Mouse (Mus musculus): ENCODE results near the gene Cacng3.

Gene Cacng3

DNA sequence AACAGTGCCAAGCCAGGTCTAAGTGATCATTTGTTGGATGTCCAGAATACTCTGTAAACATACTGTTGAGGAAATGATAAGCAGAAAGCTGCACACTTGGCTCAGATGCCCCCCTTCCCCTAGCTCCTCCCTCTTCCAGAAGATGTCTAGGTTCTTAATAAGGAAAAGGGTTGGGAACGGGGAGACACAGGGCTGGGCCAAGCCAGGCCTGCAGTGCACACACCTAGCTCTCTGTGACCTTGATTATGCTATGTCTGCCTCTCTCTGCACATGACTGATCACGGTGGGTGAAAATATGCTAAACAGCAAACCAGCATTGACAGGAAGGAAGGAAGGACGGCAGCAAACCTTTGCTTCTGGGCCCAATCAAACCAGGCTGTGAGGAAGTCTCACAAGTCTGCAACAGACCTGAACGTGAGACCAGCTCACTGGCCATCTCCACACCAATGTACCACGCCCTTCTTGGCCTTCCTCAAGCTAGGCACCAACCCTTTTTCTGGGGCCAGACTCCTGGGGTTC is 53.1 kb downstream of the Cacng3 start:
- no peak for DNase-seq

DNA sequence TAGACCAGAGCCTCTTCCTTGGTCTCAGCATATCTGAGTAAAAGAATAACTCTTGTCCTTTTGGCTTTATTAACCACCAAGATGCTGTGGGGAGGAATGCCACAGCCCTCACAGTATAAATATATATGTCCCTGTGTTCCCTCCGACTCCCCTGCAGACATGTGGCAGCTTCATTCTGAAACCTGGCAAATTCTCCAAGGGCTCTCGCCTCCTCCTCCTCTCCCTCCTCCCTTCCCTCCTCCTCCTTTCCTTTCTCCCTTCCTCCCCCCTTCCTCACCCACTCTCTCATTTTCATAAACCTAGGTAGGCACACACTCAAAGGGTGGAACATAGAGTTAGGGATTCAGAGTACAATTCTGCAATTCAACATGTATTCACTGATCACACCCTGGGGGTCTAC is 56.1 kb downstream of the Cacng3 start:
- DNase-seq, result no peak

DNA sequence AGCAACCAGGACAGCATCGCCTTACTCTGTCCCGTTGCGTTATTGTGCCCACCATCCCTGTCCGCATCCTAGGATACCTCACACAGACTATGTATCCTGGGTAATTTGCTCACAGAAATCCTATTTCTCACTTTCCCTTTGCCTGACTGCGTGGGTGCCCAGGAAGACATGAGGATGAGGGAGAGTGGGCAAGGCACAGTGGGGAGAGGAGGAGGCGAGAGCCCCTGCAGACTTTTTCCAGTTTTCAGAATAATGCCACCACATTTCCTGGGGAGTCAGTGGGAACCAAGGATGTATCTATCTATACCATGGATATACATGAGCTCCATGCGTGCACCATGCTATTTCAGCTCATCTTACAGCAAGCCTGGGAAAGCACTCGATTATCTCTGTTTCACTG is 57.9 kb downstream of the Cacng3 start:
- no peak for DNase-seq

DNA sequence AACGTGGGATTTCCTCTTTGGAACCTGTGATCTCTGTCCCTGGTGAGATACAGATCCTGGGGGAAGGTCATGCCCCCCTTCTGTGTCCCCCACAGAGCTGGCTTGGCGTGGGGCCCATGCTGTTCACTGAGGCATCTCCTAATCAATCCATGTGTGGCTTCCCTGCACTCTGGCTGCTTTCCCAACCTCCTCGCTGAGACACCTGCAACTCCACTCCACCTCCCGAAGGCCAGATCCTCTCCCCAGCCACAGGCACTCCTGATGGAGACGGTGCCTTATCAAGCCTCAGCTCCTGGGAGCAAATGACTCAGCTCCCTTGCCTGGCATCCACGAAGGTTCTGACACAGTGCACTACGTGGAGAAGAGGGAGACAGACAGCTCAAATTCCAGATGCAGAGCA is 58.6 kb downstream of the Cacng3 start:
- peak; percentile 21 to 49 for DNase-seq

DNA sequence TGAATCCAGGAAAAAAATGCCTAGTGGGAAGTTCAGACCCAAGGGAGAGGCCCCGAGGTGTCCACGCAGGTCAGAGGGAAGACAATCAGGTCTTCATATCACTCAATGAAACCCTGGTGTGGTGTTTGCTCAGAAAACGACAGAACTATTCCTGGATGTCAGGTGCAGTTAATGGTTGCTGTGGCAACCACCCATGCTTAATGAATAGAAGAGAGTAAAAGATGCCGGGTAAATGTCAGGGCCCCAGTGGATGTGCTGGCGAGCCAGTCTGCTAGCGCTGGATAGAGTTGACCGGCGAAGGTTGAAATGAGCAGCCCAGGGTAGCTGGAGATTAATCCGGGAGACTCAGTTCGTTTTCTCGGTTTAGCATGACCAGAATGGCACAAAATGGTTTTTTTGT is 65.0 kb downstream of the Cacng3 start:
- DNase-seq, result no peak

DNA sequence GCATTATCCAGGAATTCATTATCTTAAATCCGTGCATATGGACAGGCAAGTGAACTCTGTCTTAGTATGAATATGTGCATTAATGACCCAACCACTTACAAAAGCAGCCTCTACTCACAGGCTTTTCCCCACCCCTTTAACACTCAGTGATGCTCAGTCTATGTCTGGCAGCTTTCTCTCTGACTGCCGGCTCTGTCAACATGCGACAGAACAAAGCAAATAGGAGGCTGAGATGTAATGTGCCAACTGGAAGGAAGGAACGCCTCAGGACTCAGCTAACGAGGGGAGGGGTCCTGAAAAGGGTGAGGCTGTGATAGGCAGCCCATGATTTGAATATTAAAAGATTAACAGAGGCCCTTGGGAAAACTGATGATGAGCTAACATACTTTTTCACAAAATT is 68.2 kb downstream of the Cacng3 start:
- no peak for DNase-seq

DNA sequence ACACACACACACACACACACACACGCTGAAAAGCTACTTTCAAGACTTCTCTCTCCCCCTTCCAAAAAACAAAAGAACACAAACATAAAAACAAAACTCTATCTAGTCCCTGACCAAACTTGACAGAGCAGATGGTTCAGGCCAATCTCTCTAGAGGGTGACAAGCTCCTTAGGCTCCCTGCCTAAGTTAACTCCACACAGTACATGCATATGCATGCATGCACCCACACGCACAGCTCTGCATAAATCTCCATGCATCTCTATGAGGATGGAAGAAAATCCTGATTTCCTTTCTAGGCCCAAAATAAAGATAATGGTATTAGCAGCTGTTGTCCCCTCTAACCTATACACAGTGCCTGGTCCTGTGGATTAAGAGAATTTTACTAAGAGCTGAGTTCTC is 70.4 kb downstream of the Cacng3 start:
- no peak for DNase-seq

DNA sequence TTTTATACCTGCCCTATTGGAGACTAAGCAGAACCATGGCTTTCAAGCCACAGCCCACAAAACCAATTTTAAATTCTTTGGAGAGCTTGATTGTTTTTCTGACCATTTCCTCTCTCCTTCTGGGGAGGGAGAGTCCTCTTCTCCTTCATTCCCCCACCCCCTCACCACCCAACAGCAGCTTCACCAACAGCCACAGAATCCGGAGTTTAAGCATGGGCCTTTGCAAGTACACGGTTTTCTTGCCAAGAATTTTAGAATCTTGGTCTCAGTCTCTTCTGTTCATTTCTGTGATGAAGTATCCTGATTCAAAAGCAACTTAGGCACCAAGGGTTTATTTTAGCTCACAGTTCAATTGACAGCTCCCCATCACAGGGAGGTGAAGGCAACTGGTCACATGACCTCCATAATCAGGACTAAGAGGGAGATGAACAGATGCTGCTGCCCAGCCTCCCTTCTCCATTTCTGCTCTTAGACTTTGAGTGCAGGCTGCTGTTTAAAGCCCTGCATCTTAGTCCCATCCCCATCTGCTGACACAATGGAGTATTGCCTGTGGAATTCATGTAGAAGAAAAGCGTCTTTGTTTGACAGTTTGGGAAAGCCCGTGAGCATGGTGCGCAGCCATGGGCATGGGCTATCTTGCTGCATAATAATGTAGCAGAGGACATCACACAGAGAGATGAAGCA is 85.8 kb downstream of the Cacng3 start:
- no peak for DNase-seq

DNA sequence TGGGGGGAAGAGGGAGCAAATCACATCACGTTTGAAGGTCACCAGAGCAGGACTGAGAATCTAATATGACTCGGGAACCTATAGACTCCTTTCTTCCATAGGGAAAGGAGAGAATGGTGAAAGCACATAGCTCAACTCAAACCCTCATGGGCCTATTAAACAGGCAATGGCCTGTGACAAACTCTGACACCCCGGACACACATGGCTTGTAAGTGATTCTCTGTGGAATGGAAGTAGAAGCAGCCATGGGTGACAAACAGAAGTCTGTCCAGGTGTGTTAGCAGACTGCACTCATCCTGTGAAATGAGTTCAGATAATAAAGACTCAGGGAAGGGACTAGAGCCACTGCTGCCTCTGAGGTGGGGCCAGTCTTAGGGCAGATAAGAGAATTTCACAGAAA is 88.4 kb downstream of the Cacng3 start:
- DNase-seq, result no peak

DNA sequence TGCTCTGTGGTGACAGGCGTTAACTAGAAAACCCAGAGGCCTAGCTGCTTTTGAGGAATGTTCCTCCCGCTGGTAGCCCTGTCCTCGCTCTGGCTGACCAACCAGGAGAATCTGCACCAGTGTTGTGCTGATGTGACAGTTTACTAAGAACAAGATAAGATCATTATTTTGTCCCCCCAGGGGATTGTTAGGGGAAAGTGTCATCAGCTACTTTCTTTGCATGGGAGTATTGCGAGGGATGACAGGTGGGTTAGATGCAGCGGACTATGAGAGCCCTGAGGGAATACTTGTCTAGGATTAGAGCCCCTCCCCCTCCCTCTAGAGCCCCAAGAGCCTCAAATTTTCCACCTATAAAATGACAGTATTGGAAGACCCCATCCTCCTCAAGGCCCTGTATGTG is 94.2 kb downstream of the Cacng3 start:
- DNase-seq, result no peak

DNA sequence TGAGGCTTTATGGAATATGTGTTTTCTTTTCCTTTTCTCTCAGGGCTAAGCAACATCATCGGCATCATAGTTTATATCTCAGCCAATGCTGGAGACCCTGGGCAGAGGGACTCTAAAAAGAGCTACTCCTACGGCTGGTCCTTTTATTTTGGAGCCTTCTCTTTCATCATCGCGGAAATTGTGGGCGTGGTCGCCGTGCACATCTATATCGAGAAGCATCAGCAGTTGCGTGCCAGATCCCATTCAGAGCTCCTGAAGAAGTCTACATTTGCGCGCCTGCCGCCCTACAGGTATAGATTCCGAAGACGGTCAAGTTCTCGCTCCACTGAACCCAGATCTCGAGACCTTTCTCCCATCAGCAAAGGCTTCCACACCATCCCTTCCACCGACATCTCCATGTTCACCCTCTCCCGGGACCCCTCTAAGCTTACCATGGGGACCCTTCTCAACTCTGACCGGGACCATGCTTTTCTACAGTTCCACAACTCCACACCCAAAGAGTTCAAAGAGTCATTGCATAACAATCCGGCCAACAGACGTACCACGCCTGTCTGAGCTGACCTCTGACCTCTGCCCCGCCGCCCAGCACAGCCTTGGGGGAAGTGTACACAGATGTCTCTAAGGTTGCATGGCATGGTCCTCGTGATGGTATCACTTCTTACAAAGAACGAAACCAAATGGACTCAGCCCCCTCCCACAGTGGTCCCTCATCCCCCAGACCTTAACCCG is 98.2 kb downstream of the Cacng3 start:
- DNase-seq, result no peak

DNA sequence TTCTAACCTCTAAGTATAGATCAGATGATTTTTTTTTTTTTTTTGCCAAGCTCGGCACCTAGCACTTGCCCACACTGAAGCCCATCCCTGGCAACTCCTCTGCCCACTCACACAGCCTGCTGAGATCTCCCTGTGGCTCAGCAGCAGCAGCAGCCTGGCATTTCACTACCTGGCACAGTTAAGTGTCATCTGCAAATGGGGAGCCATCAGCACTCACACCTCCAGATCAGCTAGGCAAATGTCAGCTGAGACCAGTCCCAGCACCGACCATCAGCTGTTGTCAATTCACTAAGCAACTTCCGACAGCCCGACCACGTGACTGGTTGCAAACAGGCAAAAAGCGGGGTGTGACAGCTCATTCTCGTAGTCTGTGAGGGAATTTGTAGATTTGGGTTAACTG is 109.3 kb downstream of the Cacng3 start:
- no peak for DNase-seq

DNA sequence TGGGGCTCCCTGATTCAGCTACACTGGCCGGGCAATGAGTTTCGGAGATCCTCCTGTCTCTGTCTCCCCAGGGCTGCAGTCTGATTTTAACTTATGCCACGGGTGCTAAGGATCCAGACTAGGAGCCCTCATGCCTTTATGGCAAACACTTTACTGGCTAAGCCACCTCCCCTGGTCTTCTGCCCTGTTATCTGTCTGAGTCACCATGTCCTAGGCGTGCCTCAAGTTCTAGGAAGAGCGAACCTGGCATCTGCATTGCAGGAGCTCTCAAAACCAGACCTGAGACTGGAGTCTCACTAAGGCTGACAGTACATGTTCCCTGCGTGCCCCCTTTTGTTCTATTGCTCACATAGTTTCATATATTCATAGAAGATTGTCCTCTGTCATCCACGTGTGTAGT is 119.6 kb downstream of the Cacng3 start:
- no peak for DNase-seq

DNA sequence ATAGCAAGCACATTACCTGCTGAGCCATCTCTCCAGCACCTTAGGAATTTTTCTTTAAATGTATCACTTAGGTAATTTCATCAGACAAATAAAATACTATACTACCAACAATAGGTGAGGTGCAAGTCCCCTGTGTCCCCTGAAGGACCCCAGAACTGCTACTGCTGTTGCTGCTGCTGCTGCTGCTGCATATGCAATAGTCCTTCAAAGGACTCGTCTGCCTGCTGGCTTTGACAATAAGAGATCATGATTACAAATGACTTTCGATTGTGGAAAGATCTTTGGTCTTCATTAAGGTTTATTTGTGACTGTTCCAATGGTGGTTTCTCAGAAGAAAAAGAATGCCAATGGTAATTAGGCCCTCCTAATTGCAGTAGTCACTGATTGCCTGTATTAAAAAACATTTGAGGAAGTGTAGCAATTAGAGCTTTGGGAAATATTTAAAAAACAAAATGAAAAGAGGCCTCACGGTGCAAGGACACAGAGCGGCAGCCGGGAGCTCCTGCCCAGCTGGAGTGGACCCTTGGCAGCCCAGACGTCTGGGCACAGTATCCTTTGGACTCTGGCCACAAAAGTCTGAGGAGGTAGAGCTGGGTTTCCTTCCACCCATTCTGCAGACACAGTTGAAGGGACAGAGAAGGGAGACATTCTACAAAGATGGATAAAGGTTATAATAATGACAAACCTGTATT is 123.5 kb downstream of the Cacng3 start:
- peak; percentile 58 to 70 for DNase-seq

DNA sequence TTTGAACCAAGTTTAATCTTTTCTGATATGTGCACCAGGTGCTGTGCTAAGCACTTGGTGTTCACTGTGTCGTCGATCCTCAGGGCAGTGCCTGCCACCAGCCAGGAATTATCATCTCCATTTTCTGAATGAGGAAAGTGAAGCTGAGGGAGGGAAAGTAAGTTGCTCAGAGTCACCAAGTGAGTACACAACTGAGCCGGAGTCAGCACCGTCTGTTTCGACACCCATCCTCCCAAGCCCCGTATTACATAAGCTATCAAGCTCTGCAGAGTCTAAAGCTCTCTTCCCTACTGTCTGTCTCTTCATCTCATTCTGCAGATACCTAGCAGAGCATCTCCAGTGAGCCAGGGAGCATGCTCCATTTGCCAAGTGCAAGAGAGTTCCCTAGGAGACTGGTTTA is 124.8 kb downstream of the Cacng3 start:
- DNase-seq, result peak in 1 of 2 experiments; percentile 11

DNA sequence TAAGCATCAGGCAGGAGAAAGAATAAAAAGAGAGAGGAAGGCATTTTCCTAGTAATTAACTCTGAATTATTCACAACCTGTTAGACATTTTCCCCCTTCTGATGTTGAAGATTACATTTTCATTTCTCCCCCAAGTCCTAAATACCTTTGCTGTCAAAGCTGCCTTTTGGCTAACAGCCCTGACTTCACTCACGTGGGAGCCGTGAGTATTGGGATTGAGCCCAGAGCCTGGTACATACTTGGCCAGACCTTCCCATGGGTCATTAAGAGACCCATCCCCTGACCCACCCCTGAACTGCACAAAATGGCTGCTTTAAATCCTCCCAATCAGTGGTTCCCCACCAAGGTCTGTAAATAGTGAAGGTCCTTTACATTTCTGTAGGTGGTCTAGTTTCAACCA is 130.5 kb downstream of the Cacng3 start:
- DNase-seq, result peak; percentile 37 to 46

DNA sequence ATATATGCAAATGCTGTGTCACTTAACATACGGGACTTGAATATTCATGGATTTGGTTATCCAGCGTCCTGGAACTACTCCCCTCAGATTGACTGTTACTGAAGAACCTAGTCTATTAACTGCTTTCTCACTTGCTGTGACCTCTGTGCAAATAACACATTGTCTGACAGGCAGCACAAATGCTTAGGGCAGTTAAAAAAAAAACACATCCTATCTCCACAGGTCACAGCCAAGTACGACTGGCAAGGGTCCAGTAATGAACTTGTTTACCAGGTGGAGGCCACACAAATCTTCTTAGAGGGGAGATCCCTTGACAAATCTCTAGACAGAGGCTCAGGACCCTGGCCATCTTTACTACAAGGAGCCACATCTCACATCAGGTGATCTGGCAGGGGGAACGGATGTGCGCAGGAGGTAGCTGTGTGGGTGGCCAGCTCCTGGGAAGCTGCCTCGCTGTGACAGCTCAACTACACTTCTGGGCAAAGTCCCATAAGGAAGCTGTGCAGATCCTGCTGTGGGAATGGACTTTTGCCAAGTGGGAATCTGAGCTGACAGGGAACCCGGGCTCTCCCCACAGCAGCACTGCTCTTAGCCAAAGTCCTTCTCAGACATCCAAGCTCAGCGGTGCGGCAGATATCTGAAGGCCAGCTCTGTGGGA is 133.7 kb downstream of the Cacng3 start:
- DNase-seq, result peak; percentile 54 to 58

DNA sequence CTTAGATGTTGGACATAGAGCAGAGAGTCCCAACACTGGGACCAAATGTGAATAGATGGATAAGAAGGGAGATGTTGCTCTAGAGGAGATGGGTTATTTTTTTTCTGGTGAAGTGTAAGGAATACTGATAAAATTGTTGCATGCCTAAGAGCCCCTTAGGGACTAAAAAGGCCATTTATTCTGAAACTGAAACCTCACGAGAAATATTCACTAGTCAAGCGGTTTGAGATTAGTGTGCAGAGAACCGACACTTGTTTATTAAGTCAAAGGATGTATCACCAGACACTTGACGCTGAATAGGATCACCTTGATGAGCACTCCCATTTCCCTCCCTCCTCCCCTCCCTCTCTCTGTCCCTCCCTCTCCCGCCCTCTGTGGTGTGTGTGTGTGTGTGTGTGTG is 136.2 kb downstream of the Cacng3 start:
- DNase-seq, result no peak

DNA sequence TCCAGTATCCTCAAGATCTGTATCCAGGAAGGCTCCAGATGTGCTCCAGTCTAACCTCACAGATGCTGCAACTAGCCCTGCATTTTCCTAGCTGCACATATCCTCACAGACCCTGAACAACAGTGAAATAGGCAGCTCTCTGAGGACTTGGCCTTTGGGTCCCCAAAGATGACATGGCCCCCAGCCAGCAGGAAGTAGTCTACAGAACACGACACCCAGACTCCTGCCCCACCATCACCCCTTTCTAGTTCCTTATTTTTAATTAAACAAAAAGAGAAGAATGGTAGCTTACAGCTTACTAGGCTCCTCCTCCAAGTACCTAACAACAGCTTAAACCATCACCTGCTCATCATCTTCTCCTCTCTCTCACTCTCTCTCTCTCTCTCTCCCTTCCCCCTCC is 143.4 kb downstream of the Cacng3 start:
- no peak for DNase-seq

DNA sequence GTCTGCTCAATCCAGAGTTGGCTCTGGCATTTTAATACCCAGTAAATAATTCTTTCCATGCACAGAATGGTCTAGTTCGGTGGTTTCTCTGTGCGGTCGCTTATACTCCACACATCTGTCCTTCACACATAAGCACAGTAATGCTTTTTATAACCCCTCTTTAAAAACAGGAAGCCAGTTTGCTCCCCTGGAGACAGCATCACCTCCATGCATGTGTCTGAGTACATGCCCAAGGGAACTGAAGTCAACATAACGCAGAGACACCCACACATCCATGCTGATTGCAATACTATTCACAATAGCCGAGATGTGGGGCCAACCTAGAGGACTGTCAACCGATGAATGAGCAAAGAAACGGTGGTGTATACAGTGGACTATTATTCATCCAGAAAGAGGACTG is 147.3 kb downstream of the Cacng3 start:
- no peak for DNase-seq

All from cerebellum, postnatal 14 days (tissue).